Mouse (Mus musculus): ENCODE results near the gene Ipo5. TPM values are rescaled to one million over a fixed set of nuclear protein-coding genes. Genes with fewer than 3 reads are reported as not detected.

Ipo5 gene
- polyA plus RNA-seq, 2 experiments, result 41.9 to 48.4 TPM

GRCm38 (mm10) chr14:120960551-120960950 is 49.5 kb downstream of the Ipo5 start:
- no peak for ATAC-seq (ENCODE audit: insufficient read depth)
- H3K36me3 ChIP-seq (replicated peaks; ENCODE audit: control insufficient read depth, insufficient read depth, low read depth), result no peaks in the 10 kb centered on the region
- H3K27ac ChIP-seq, result no peak overlapping the region
- TF ChIP-seq CTCF (IDR thresholded peaks at IDR 0.05; ENCODE audit: low read depth), result no peak
- no peak for TF ChIP-seq EP300 (IDR thresholded peaks at IDR 0.05; ENCODE audit: low read depth)
- no peaks in the 10 kb centered on the region for H3K27me3 ChIP-seq (ENCODE audit: control insufficient read depth, insufficient read depth, low read length)
- H3K4me1 ChIP-seq (replicated peaks; ENCODE audit: control insufficient read depth in 2 of 2, insufficient read depth in 2 of 2, low read length in 1 of 2), result no peaks in the 10 kb centered on the region
- H3K9me3 ChIP-seq (ENCODE audit: control insufficient read depth, low read length), result no peaks in the 10 kb centered on the region
- no peak overlapping the region for H3K4me3 ChIP-seq (ENCODE audit: insufficient read depth in 1 of 2, low read depth in 2 of 2, low read length in 2 of 2)
- 66% methylated on average over 8 of the region's 8 CpGs for WGBS (ENCODE audit: insufficient replicate concordance)
- no peak for DNase-seq (ENCODE audit: low read depth in 3 of 3, low spot score in 3 of 3)
- no peak overlapping the region for H3K9ac ChIP-seq (replicated peaks)
- H3K4me2 ChIP-seq (ENCODE audit: low read depth), result no peak overlapping the region

DNA sequence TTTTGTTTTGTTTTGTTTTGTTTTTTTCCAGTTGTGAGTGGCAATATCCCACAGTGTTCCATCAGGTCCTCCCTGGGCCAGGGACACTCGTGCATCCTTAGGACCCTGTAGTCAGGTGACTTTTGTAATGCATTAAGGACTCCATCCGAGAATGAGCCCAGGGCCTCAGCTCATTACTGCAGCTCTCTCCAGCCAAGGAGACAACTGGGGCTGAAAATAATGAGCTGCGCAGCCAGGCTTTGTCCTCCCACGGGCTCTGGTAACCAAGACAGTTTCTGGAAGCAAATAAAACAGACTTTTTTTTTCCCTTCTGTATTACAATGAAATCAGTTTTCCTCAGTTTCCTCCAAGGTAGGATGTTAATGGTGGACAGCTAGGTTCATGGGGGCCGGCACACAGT is 50.0 kb downstream of the Ipo5 start:
- Histone ChIP-seq H3K4me3 (ENCODE audit: insufficient read depth in 1 of 2, low read depth in 2 of 2, low read length in 2 of 2) (no peak overlapping the region), H3K9ac (replicated peaks) (no peak overlapping the region), H3K36me3 (replicated peaks; ENCODE audit: control insufficient read depth, insufficient read depth, low read depth) (no peaks in the 10 kb centered on the region), H3K27me3 (ENCODE audit: control insufficient read depth, insufficient read depth, low read length) (no peaks in the 10 kb centered on the region), H3K4me2 (ENCODE audit: low read depth) (no peak overlapping the region), H3K4me1 (replicated peaks; ENCODE audit: control insufficient read depth in 2 of 2, insufficient read depth in 2 of 2, low read length in 1 of 2) (no peaks in the 10 kb centered on the region), H3K9me3 (ENCODE audit: control insufficient read depth, low read length) (no peaks in the 10 kb centered on the region), H3K27ac (no peak overlapping the region)
- no peak for TF ChIP-seq EP300 (IDR thresholded peaks at IDR 0.05; ENCODE audit: low read depth)
- TF ChIP-seq CTCF (IDR thresholded peaks at IDR 0.05; ENCODE audit: low read depth), result no peak
- DNase-seq (ENCODE audit: low read depth in 3 of 3, low spot score in 3 of 3) (no peak), ATAC-seq (ENCODE audit: insufficient read depth) (no peak)
- WGBS (ENCODE audit: insufficient replicate concordance), result 47% methylated on average over 5 of the region's 5 CpGs

- WGBS (ENCODE audit: insufficient replicate concordance), result 57% methylated on average over 6 of the region's 6 CpGs
- no peaks in the 10 kb centered on the region for H3K4me1 ChIP-seq (replicated peaks; ENCODE audit: control insufficient read depth in 2 of 2, insufficient read depth in 2 of 2, low read length in 1 of 2)
- H3K9ac ChIP-seq (replicated peaks), result no peak overlapping the region
- H3K4me3 ChIP-seq (ENCODE audit: insufficient read depth in 1 of 2, low read depth in 2 of 2, low read length in 2 of 2), result no peak overlapping the region
- no peak overlapping the region for H3K4me2 ChIP-seq (ENCODE audit: low read depth)
- DNase-seq (ENCODE audit: low read depth in 3 of 3, low spot score in 3 of 3) (no peak), ATAC-seq (ENCODE audit: insufficient read depth) (no peak)
- H3K9me3 ChIP-seq (ENCODE audit: control insufficient read depth, low read length), result no peaks in the 10 kb centered on the region
- no peaks in the 10 kb centered on the region for H3K27me3 ChIP-seq (ENCODE audit: control insufficient read depth, insufficient read depth, low read length)
- no peak overlapping the region for H3K27ac ChIP-seq
- no peak for TF ChIP-seq CTCF (IDR thresholded peaks at IDR 0.05; ENCODE audit: low read depth)
- TF ChIP-seq EP300 (IDR thresholded peaks at IDR 0.05; ENCODE audit: low read depth), result no peak
- H3K36me3 ChIP-seq (replicated peaks; ENCODE audit: control insufficient read depth, insufficient read depth, low read depth), result no peaks in the 10 kb centered on the region
These were observed 56.0 kb downstream of the Ipo5 start for GRCm38 (mm10) chr14:120967072-120967471.

- H3K9me3 ChIP-seq (ENCODE audit: control insufficient read depth, low read length), result no peaks in the 10 kb centered on the region
- no peak overlapping the region for H3K9ac ChIP-seq (replicated peaks)
- DNase-seq (ENCODE audit: low read depth in 3 of 3, low spot score in 3 of 3) (no peak), ATAC-seq (ENCODE audit: insufficient read depth) (no peak)
- no peak overlapping the region for H3K27ac ChIP-seq
- no peaks in the 10 kb centered on the region for H3K36me3 ChIP-seq (replicated peaks; ENCODE audit: control insufficient read depth, insufficient read depth, low read depth)
- no peak overlapping the region for H3K4me3 ChIP-seq (ENCODE audit: insufficient read depth in 1 of 2, low read depth in 2 of 2, low read length in 2 of 2)
- H3K4me2 ChIP-seq (ENCODE audit: low read depth), result no peak overlapping the region
- no peak for TF ChIP-seq EP300 (IDR thresholded peaks at IDR 0.05; ENCODE audit: low read depth)
- TF ChIP-seq CTCF (IDR thresholded peaks at IDR 0.05; ENCODE audit: low read depth), result no peak
- WGBS (ENCODE audit: insufficient replicate concordance), result 56% methylated on average over 4 of the region's 4 CpGs
- H3K4me1 ChIP-seq (replicated peaks; ENCODE audit: control insufficient read depth in 2 of 2, insufficient read depth in 2 of 2, low read length in 1 of 2), result no peaks in the 10 kb centered on the region
- no peaks in the 10 kb centered on the region for H3K27me3 ChIP-seq (ENCODE audit: control insufficient read depth, insufficient read depth, low read length)
These were observed 57.7 kb downstream of the Ipo5 start for GRCm38 (mm10) chr14:120968723-120969122.

DNA sequence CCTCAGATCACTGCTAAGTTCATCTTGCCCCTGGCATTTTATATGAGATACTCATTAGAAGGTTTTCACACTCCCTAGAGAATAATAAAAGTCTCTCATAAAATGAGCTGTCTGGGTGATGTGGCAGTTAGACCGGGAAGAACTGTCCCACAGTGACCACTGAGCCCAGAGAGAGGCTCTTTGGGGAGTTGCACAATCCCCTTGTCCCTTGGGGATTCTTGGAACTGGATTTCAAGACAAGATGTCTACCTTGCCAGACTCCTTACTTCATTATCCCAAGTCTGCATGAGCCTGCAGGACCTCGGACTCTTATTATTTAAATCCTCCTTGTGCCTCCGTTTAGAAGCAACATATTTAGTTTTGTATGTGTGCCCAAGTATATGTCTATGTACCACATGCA is 58.6 kb downstream of the Ipo5 start:
- 55% methylated on average over 3 of the region's 3 CpGs for WGBS (ENCODE audit: insufficient replicate concordance)
- Histone ChIP-seq H3K9me3 (ENCODE audit: control insufficient read depth, low read length) (no peaks in the 10 kb centered on the region), H3K27ac (no peak overlapping the region), H3K9ac (replicated peaks) (no peak overlapping the region), H3K36me3 (replicated peaks; ENCODE audit: control insufficient read depth, insufficient read depth, low read depth) (no peaks in the 10 kb centered on the region), H3K4me2 (ENCODE audit: low read depth) (no peak overlapping the region), H3K27me3 (ENCODE audit: control insufficient read depth, insufficient read depth, low read length) (no peaks in the 10 kb centered on the region), H3K4me1 (replicated peaks; ENCODE audit: control insufficient read depth in 2 of 2, insufficient read depth in 2 of 2, low read length in 1 of 2) (no peaks in the 10 kb centered on the region), H3K4me3 (ENCODE audit: insufficient read depth in 1 of 2, low read depth in 2 of 2, low read length in 2 of 2) (no peak overlapping the region)
- ATAC-seq (ENCODE audit: insufficient read depth) (no peak), DNase-seq (ENCODE audit: low read depth in 3 of 3, low spot score in 3 of 3) (no peak)
- TF ChIP-seq EP300 (IDR thresholded peaks at IDR 0.05; ENCODE audit: low read depth) (no peak), CTCF (IDR thresholded peaks at IDR 0.05; ENCODE audit: low read depth) (no peak)
